Mouse (Mus musculus): ENCODE measurements around the gene Tmem45a.

Gene Tmem45a

DNA sequence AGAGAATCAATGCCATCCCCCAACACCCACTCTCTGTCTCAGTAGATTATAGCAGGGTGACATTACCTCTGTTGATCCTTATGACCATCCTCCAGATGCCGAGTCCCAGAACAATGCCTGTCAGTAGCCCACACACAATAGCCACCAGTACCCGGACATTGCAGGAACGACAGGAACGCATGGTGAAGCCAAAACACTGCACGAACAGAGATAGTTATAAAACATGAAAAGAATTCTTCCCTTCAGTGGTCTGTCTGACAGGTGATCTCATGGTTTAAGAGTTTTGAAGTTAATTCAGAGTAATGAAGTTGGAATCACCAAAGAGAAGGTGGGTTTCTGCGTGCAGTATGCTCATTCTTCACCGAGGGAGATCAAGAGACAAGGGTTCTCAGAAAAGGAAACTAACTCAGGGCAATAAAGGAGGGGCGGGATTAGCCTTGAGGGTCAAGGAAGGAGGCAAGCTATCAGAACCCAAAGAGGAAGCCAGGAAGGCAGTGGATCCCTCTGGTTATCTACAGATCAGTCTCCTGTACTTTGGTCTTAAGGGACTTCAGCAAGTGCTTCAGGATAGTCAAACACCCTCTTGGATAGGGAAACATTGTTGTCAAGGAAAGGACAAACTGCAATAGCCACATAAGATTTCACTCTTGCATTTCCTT is 90.4 kb downstream of the Tmem45a start, which contains the start of gene Adgrg7:
Gene Adgrg7 (minus strand): TSS at position 375 of the 659 bp plus-strand sequence.
- in situ Hi-C loops (cut with MboI): no loop called here

DNA sequence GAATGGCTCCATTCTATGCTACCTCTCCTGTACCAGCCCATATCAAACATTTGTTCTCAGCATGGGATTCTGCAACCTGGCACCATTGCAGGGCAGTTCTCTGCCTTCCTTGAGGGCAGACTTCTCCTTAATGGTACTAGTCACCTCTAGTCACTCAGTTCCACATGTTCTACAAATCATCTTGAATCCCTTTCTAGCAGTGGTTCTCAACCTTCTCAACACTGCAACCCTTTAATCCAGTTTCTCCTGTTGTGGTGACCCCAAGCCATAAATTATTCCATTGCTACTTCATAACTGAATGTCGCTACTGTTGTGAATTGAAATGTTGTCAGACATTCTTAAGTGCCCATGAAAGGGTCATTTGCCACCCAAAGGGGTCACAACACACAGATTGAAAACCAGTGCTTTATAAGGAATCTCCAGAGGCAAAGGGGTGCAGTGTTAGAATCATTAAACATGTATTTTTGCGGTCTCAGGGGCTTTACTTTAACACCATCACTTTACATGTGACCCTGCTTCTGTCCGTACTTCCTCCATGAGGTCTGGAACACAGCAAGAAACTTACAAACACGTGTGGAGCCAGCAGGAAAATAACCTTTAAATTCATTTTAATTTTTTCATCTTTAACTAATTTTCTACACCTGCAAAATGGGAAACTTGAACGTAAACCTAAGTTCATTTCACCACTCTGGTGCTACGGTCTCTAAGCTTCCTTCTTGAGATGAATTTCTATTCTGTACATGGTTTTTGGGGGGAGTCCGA is 91.4 kb downstream of the Tmem45a start:
- in situ Hi-C loops (cut with MboI): no loop called here

- in situ Hi-C loops (cut with MboI): no loop called here
Observed at GRCm38 (mm10) chr16:56793778-56794177, 92.2 kb downstream of the Tmem45a start.

DNA sequence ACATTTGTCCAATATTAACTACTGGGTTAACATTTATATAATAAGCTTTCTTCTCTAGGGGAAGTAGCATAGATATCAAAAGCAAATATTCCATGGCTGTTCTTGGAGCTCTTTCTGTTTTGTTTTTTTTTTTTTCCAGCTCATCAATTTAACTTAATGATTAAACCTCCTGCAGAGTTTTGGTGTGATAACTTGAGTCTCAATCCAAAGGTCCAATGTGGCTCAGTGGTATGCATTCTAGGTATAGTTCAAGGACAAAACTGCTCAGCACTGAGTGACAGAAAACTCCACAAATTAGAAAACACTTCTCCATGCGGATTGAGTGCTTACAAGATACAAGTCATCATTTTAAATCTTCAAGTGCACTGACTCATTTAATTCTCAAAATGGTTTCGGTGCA is 100.0 kb downstream of the Tmem45a start:
- in situ Hi-C loops (cut with MboI): no loop called here

DNA sequence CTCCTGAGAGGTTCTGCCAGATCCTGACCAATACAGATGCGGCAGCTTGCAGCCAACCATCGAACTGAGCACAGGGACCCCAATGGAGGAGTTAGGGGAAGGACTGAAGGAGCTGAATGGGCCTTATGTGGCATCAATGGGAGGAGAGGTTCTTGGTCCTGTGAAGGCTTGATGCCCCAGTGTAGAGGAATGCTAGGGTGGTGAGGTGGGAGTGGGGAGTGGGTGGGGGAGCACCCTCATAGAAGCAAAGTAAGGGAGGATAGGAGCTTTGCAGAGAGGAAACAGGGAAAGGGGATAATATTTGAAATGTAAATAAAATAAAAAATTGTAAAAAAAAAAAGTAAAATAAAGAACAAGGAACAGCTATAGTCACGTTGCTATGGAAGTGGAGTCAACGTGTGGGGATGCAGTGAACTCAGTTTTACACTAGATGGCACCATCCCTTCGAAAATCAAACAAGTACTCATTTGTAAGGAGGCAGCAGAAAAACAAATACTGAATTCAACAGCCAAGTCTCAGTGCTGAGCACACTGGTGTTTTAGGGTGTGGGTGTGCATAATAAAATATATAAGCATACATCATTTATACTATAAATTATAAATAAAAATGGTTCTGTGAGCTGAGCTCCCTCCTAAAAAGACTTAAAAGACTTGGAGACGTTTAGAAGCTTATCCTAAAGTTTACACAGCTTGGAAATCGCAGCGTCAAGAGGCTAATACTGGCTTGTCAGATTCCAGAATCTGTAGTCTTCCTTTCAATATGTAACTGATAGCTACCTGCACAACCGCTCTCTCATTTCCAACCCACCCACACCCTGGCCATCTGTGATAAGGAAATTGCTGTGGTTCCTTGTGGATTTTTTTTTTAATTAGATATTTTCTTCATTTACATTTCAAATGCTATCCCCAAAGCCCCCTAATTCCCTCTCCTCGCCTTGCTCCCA is 114.5 kb downstream of the Tmem45a start:
- in situ Hi-C loops (cut with MboI): no loop called here
